Mouse (Mus musculus) limb, embryonic 10.5 days (tissue): ENCODE results near the gene Cst9. TPM values are rescaled to one million over a fixed set of nuclear protein-coding genes. Genes with fewer than 3 reads are reported as not detected.

Experiments used
- polyA plus RNA-seq: library from polyadenylated mRNA; unstranded; fragments of >200 nt; fragmentation: Nextera tagmentation; extraction: Ambion mirVana; gene quantifications from 2 replicates; pipeline ENCODE4 v1.2.1, GENCODE M21; 2016

The Cst9 gene
- polyA plus RNA-seq, 1 experiment from 2014 or later, result not detected

Other genes starting within 250 kb of the Cst9 start
- gene Nxt1, start 162.5 kb upstream of the Cst9 start, polyA plus RNA-seq, result 140 and 146 TPM in 2 replicates
- 24.3 and 27.7 TPM in 2 replicates for gene Gzf1, start 154.1 kb upstream of the Cst9 start, polyA plus RNA-seq
- gene Napb, start 102.7 kb upstream of the Cst9 start, polyA plus RNA-seq, result 3.3 and 3.8 TPM in 2 replicates
- gene Cstl1, start 84.8 kb upstream of the Cst9 start, polyA plus RNA-seq, result not detected in 2 replicates
- not detected in 2 replicates for gene Cst11, start 63.6 kb upstream of the Cst9 start, polyA plus RNA-seq
- not detected in 2 replicates for gene 8030411F24Rik, start 53.1 kb upstream of the Cst9 start, polyA plus RNA-seq
- not detected in 2 replicates for gene Cst12, start 45.8 kb upstream of the Cst9 start, polyA plus RNA-seq
- gene Cst8, start 36.4 kb upstream of the Cst9 start, polyA plus RNA-seq, result not detected in 2 replicates
- not detected in 2 replicates for gene Cst13, start 15.1 kb upstream of the Cst9 start, polyA plus RNA-seq
- not detected in 2 replicates for gene 9230104L09Rik, start 29.9 kb downstream of the Cst9 start, polyA plus RNA-seq
- gene Cst3, start 40.5 kb downstream of the Cst9 start, polyA plus RNA-seq, result 209 and 241 TPM in 2 replicates
- gene Gm1330, start 168.1 kb downstream of the Cst9 start, polyA plus RNA-seq, result not detected in 2 replicates
- gene Gm10750, start 182.1 kb downstream of the Cst9 start, polyA plus RNA-seq, result not detected in 2 replicates